Mouse (Mus musculus): Measurements from ENCODE around the gene Prdm11. TPM values are rescaled to one million over a fixed set of nuclear protein-coding genes. Genes with fewer than 3 reads are reported as not detected.

Prdm11 gene
- polyA plus RNA-seq, 1 experiment from 2014 or later: 4.8 TPM

- in situ Hi-C loops (cut with MboI; ENCODE audit: low pct_unique_long_range_greater_than_20kb): no loop called here
- POLR2A ChIA-PET: no interaction called here
- CTCF ChIA-PET: interaction anchor here (0.8 kb wide), 1 partner anchor 37 kb away, joined by 3 read pairs; no protein-coding TSS in a partner anchor
- TF ChIP-seq CTCF (IDR thresholded peaks at IDR 0.05): no peak
- ATAC-seq (peak; percentile 27), DNase-seq (ENCODE audit: low read depth, low spot score) (no peak)
- no peaks in the 10 kb centered on the region for H3K27me3 ChIP-seq
These were observed 97.8 kb downstream of the Prdm11 start for GRCm38 (mm10) chr2:92947981-92948698.

- in situ Hi-C loops (cut with MboI; ENCODE audit: low pct_unique_long_range_greater_than_20kb): no loop called here
These were observed 100.0 kb downstream of the Prdm11 start for GRCm38 (mm10) chr2:92945824-92946598.

GRCm38 (mm10) chr2:92945125-92945746 lies 100.7 kb downstream of the Prdm11 start:
- CTCF ChIA-PET: interaction anchor here (1.6 kb wide), 1 partner anchor 10 kb away, joined by 6 read pairs; no protein-coding TSS in a partner anchor
- in situ Hi-C loops (cut with MboI; ENCODE audit: low pct_unique_long_range_greater_than_20kb): no loop called here
- no peaks in the 10 kb centered on the region for H3K27me3 ChIP-seq
- DNase-seq (ENCODE audit: low read depth, low spot score) (no peak), ATAC-seq (no peak)
- POLR2A ChIA-PET: no interaction called here
- TF ChIP-seq CTCF (IDR thresholded peaks at IDR 0.05): no peak

More at GRCm38 (mm10) chr2:92945824-92946598, 100.0 kb downstream of the Prdm11 start:
- ChIA-PET POLR2A (interaction anchor here (0.6 kb wide), 1 partner anchor 54 kb away, joined by 4 read pairs; no protein-coding TSS in a partner anchor), CTCF (interaction anchor here (0.9 to 1.6 kb wide), 3 partner anchors 9 to 11 kb away, joined by 4 to 6 read pairs (median 5); no protein-coding TSS in a partner anchor)
- no peak for TF ChIP-seq CTCF (IDR thresholded peaks at IDR 0.05)
- ATAC-seq (no peak), DNase-seq (ENCODE audit: low read depth, low spot score) (no peak)
- no peaks in the 10 kb centered on the region for H3K27me3 ChIP-seq

GRCm38 (mm10) chr2:92944356-92944755 lies 101.6 kb downstream of the Prdm11 start:
- ChIA-PET CTCF (interaction anchor here (1.6 kb wide), 1 partner anchor 10 kb away, joined by 6 read pairs; no protein-coding TSS in a partner anchor), POLR2A (no interaction called here)
- in situ Hi-C loops (cut with MboI; ENCODE audit: low pct_unique_long_range_greater_than_20kb): no loop called here
- TF ChIP-seq CTCF (IDR thresholded peaks at IDR 0.05): no peak
- DNase-seq (ENCODE audit: low read depth, low spot score) (no peak), ATAC-seq (no peak)
- no peaks in the 10 kb centered on the region for H3K27me3 ChIP-seq

GRCm38 (mm10) chr2:92943406-92943805 lies 102.6 kb downstream of the Prdm11 start:
- ChIA-PET POLR2A (no interaction called here), CTCF (no interaction called here)
- no peaks in the 10 kb centered on the region for H3K27me3 ChIP-seq
- TF ChIP-seq CTCF (IDR thresholded peaks at IDR 0.05): no peak
- DNase-seq (ENCODE audit: low read depth, low spot score) (no peak), ATAC-seq (no peak)
- in situ Hi-C loops (cut with MboI; ENCODE audit: low pct_unique_long_range_greater_than_20kb): no loop called here

- in situ Hi-C loops (cut with MboI; ENCODE audit: low pct_unique_long_range_greater_than_20kb): no loop called here
- CTCF ChIA-PET: no interaction called here
- H3K27me3 ChIP-seq: no peaks in the 10 kb centered on the region
- no peak for TF ChIP-seq CTCF (IDR thresholded peaks at IDR 0.05)
- no peak for ATAC-seq
- POLR2A ChIA-PET: no interaction called here
- DNase-seq (ENCODE audit: low read depth, low spot score): no peak
These were observed 104.5 kb downstream of the Prdm11 start for GRCm38 (mm10) chr2:92941463-92941862.

GRCm38 (mm10) chr2:92940963-92941362 lies 105.0 kb downstream of the Prdm11 start:
- ChIA-PET POLR2A (no interaction called here), CTCF (no interaction called here)
- in situ Hi-C loops (cut with MboI; ENCODE audit: low pct_unique_long_range_greater_than_20kb): no loop called here
- no peak for TF ChIP-seq CTCF (IDR thresholded peaks at IDR 0.05)
- H3K27me3 ChIP-seq: no peaks in the 10 kb centered on the region
- no peak for DNase-seq (ENCODE audit: low read depth, low spot score)
- no peak for ATAC-seq

GRCm38 (mm10) chr2:92938827-92939226 lies 107.1 kb downstream of the Prdm11 start:
- in situ Hi-C loops (cut with MboI; ENCODE audit: low pct_unique_long_range_greater_than_20kb): no loop called here
- POLR2A ChIA-PET: no interaction called here
- DNase-seq (ENCODE audit: low read depth, low spot score): no peak
- CTCF ChIA-PET: no interaction called here
- TF ChIP-seq CTCF (IDR thresholded peaks at IDR 0.05): no peak
- H3K27me3 ChIP-seq: no peaks in the 10 kb centered on the region
- ATAC-seq: no peak

GRCm38 (mm10) chr2:92938063-92938462 lies 107.9 kb downstream of the Prdm11 start:
- ATAC-seq: no peak

GRCm38 (mm10) chr2:92935483-92935882 lies 110.5 kb downstream of the Prdm11 start:
- ATAC-seq (no peak), DNase-seq (ENCODE audit: low read depth, low spot score) (no peak)
- in situ Hi-C loops (cut with MboI; ENCODE audit: low pct_unique_long_range_greater_than_20kb): no loop called here
- no peaks in the 10 kb centered on the region for H3K27me3 ChIP-seq
- no peak for TF ChIP-seq CTCF (IDR thresholded peaks at IDR 0.05)
- ChIA-PET POLR2A (interaction anchor here (1.1 kb wide), 1 partner anchor 37 kb away, joined by 3 read pairs; no protein-coding TSS in a partner anchor), CTCF (interaction anchor here (1.4 kb wide), 1 partner anchor 11 kb away, joined by 4 read pairs; no protein-coding TSS in a partner anchor)

More at GRCm38 (mm10) chr2:92938063-92938462, 107.9 kb downstream of the Prdm11 start:
- no peak for TF ChIP-seq CTCF (IDR thresholded peaks at IDR 0.05)
- ChIA-PET CTCF (no interaction called here), POLR2A (no interaction called here)
- in situ Hi-C loops (cut with MboI; ENCODE audit: low pct_unique_long_range_greater_than_20kb): no loop called here
- no peak for DNase-seq (ENCODE audit: low read depth, low spot score)
- no peaks in the 10 kb centered on the region for H3K27me3 ChIP-seq

All from Patski (cell line).